Mouse (Mus musculus) brain, embryonic 18.5 days (tissue): ENCODE measurements around the gene Itga5.

ENCODE experiments used
- DNase-seq: peaks from one replicate; pipeline ENCODE4 v3.0.0-alpha.2; 2012; ENCODE audit warnings: low read depth, low spot score

Itga5 gene

GRCm38 (mm10) chr15:103340786-103341185 is 25.8 kb downstream of the Itga5 start:
- no peak for DNase-seq

- DNase-seq = no peak
These were observed 26.6 kb downstream of the Itga5 start, which contains the start of gene Zfp385a for GRCm38 (mm10) chr15:103339961-103340337. Zfp385a (minus strand) TSS chr15:103340093.

DNA sequence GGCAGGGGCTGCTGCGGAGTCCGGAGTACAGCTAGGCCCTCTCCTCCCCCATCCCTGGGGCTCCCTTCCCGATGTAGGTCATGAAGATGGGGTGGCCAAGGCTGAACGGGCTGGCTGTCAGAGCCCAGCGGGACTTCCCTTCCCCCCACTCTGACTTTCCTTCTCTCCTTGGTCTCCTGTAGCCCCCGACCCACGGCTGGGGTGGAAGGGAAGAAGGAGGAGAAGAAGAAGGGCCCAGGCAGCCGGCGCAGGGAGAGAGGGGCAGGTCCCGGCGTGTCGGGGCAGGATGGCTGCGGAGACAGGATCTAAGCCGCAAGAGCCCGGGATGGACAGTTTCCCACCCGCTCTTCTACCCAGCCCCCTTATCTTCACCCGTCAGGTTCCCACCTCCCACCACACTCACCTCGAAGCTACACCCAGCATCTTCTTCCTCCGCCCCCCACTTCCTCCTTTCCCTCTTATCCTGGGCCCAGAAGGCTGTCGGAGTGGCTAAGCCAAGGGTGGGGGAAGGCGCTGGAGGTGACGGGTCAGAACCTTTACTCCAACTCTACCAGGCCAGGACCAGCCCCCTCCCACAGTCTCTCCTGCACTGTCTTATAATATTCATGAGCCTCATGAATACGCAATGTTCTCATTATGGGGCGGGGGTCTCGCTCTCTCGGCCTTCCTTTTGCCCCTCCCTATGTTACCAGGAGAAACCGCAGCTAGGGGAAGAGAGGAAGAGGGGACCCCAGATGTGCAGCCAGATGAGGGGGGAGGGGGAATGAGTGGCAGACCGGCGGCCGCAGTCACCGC is 27.2 kb downstream of the Itga5 start:
- no peak for DNase-seq

DNA sequence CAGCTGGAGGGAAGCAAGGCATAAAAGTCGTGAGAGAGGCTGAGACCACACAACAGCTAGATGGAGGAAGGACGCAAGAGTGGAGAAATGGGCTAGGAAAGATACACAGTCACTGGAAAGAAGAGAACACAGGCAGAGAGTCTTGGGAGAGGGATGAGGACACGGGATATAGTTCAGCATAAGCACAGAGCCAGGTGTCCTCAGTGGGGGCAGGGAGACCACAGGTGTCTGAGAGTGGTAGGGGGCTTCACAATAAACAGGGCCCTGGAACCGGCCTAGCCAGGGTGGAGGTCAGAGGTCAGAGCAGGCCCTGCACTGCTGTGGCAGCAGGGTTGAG is 27.8 kb downstream of the Itga5 start:
- DNase-seq = no peak

GRCm38 (mm10) chr15:103336996-103337667 is 29.4 kb downstream of the Itga5 start:
- no peak for DNase-seq

DNA sequence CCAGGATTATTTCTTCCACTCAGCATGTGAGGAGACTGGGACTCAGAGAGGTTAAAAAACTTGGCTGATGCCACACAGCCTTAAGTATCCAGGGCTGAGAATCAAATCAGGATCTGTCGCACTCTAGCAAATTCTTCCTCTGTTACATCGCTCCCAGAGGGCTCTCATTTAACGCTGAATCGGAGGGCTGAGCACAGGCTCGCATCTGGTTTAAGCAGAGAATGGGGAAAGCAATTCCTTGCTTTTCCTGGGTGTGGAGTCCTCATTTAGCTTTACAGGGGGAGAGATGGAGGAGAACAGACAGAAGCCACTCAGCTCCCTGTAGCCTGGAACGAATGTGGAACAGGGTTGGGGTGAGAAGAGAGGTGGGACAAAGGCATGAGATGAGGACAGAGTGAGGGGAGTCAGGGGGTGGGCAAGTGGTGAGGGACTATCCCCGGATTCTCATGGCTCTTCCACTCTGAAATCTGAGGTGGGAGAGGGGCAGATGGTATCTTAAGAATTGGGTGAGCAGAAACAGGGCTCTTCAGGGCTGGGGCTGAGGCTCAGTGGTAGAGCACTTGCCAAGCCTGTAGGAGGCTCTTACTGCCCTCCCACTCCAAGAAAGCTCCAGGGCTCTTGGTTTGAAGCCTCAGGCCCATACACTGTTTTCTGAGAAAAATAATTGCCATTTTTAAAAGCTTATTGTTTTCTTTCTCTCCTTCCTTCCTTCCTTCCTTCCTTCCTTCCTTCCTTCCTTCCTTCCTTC is 30.9 kb downstream of the Itga5 start:
- DNase-seq = no peak

GRCm38 (mm10) chr15:103335040-103335439 is 31.5 kb downstream of the Itga5 start:
- DNase-seq = no peak

GRCm38 (mm10) chr15:103334194-103334593 is 32.4 kb downstream of the Itga5 start:
- DNase-seq = no peak

DNA sequence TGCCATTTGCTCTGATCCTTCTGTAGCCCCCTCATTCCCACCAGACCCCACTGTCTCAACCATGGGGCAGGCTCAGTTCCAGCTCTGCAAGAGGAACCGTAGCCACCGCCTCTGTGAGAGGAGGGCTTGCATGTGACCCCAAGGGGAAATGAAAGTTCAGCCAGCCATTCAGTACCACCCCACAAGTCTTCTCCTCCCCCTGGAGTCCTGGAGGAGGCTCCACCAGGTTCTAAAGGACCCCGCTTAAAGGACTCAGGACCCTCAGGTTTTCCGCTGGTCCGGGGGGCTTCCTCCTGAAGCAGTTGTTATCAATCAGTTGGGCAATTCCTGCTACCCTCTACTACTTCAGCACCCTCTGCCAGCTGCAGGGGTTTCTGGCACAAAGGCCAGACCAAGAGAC is 32.8 kb downstream of the Itga5 start:
- DNase-seq = no peak

DNA sequence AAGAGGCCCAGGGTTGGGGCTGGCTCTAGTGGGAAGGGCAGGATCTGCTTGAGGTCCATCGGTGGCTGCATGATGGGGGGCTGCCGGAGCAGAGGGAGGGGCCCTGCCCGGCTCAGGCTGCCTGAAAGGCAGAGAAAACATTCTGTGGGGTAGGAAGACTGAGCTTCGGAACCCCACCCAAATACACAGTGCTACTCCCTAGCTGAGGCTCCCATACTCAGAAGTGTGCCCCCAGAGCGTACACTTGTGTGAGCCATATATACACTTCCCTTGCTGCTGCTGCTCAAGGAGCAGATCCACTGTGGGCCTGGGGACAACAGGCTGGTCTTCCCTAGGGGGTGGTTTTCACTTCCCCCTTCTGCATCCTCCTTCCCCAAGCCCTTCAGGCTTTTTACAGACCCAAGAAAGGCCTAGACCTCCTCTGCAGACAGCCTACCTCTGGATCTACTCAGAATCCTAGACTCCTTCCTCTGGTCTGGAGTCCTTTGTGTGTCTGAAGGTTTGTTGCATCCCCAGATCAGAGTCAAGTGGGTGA is 33.4 kb downstream of the Itga5 start:
- DNase-seq = no peak

DNA sequence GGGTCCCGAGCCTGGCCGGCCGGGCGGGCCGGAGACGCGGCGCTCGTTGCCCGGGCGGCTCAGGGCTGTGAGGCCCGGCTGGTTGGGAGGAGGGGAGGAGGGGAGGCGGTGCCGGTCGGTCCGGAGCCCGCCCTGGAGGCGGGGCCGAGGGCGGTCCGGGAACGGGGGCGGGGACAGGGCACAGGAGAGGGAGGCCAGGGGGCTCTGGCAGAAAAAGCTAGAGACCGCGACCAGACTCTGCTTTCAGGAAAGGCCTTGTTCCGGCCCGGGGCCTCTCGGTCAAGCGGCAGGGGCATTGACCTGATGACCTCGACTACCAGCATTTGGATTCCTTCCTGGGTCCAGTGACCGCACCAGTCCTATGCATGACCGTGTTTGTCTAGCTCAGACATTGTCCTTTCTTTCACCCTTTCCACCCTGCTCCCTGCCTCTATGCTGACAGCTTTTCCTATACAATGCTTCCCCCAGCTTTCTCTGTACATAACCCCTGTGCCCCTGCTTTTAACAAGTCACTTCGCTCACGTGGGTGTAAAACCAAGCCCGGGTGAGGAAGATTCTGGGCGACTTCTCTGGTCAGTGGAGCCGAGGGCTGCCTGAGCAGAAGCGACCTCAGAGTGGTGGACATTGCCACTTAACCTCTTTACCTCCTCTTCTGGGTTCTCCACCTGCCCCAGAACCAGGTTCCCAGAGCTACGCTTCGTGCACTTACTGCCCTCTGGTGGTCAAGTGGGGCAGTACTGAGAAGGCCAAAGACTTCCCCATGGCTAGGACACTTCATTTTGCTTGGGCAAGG is 42.9 kb downstream of the Itga5 start:
- DNase-seq = peak; percentile 69

DNA sequence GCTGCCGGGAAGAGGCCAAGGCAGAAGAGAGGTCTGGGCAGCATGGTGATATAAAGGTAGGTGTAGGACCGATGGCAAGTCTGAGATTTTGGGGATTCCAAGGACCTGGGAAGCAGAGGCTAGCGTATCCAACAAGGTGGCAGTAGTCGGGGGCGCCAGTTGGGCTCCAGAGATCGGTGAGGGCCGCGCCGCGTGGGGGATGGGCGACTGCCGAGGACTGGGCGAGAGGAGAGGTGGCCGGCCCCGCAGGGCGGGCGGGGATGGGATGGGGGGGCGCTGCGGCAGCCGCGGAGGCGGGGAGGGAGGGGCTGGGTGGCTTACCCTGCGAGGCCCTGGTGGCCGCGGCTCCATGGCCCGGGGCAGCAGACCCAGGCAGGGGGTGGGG is 43.5 kb downstream of the Itga5 start:
- DNase-seq = no peak

GRCm38 (mm10) chr15:103322396-103322795 is 44.2 kb downstream of the Itga5 start:
- DNase-seq = no peak

DNA sequence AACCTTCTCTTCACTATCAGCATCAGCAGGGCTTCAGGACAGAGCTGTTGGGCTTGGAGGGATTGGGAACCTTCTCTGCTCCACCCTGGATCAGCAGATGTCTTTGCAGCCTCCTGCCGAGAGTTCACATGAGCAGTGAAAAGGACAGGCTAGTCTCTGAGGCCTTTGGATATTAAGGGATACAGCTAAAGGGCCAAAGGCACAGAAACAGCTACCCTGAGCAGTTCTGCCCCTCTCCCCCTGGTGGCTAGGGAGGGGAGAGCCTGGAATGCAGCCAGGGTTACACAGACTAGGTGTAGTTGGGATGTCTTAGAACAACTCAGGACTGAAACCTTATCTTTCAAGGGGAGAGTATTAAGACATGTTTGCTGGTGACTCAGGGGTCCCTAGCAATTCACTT is 45.5 kb downstream of the Itga5 start:
- no peak for DNase-seq

DNA sequence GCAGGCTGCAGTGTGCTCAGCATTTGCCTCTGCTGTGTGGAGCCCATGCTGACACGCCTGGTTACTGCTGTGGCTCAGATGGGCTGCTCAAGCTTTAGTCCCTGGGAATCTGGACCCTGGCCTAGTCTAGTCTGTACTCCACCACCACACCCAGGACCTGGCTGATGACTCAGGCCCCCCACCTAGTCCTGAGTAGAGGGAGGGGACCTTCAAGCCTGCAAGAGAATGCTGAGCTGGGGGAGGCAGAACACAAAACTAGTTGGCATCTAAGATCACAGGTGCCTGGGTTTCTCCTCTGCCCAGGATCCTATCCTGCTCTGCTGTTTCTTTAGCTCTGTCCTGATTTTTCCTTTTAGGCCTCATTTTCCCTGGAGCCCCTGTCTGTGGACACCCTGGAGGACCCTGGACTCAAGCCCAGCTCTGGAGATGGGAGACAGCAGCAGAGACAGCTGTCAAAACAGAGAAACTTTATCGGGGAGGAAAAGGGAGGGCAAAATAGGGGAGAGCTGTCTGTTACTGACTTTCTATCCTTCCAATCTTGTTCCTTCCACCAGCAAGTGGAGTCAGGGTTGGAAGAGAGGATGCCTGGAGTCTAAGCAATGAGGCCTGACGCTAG is 48.3 kb downstream of the Itga5 start:
- DNase-seq = no peak

DNA sequence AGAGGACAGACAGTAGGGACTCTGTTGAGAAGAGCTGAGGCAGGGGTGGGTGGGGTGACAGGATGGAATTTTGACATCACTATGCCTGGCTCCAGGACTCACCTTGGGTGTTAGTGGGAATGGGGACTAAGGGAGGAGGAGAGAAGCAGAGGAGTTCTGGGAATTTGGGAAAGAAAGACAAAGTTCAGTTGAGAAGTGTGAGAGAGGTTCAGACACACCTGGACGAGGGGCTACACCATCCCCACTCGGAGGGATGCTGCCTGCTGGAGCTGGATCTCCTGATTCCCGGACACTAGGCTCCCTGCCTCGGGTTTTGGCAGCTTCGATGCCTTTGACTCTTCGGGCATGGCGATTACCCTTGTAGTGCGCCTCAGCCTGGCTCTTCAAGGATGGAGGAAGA is 48.8 kb downstream of the Itga5 start:
- DNase-seq = no peak

GRCm38 (mm10) chr15:103317120-103317519 is 49.4 kb downstream of the Itga5 start:
- no peak for DNase-seq

DNA sequence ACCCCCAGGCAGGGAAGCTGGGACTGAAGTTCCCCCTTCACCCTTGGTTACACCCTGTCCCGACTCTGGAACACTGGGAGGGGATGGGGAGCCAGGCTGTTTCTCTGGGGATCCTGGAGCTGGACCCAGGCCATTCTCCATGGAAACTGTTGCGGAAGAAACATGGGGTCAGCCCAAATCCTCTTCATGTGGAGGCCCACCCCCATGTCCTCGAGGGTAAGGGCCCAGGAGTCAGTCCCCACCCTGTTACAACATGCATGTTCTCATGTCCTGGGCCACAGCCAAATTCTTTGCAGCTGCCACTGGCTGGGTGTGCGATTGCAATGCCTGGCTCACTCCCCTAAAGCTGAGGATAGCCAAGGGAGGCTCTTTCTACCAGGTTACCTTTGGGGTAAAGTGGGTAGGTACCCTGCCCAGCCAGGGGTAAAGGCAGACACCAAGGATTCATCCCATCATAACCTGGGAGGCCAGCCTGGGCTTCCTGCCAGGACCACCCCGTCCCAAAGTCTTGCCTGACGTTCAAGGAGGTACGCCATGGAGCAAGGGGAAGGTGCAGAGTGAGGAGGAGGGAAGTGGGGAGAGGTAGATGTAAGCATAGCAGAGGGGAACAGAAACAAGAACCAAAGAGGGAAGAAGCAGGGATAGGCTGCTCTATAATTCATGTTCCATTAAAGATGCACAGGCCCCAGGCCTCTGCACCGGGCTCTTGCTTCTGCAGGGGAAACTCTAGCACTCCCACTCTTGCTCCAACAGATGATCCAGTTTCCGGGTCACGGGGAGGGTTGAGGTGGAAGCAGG is 50.4 kb downstream of the Itga5 start:
- DNase-seq = no peak

GRCm38 (mm10) chr15:103315011-103315502 is 51.5 kb downstream of the Itga5 start:
- DNase-seq = no peak

- DNase-seq = no peak
These were observed 52.4 kb downstream of the Itga5 start for GRCm38 (mm10) chr15:103314181-103314580.
